Mouse (Mus musculus) heart, adult 18-20 months (tissue): Measurements from ENCODE around the gene Pafah1b2. TPM values are rescaled to one million over a fixed set of nuclear protein-coding genes. Genes with fewer than 3 reads are reported as not detected.

Source experiments
- DNase-seq, 2 experiments: peaks; one replicate each; pipeline ENCODE4 v3.0.0; 2021 to 2022; ENCODE audit warnings: mixed read lengths in 1 of 2
- total RNA-seq, 2 experiments: library from RNA; stranded (reverse); gene quantifications; 2 replicates each; pipeline ENCODE4 v1.2.3; 2021

The Pafah1b2 gene
- total RNA-seq, 2 experiments from 2014 or later: 52.3 to 58.0 TPM

- DNase-seq: no peak
These were observed 31.9 kb downstream of the Pafah1b2 start for GRCm38 (mm10) chr9:45980611-45981010.

GRCm38 (mm10) chr9:45979778-45980177 lies 32.7 kb downstream of the Pafah1b2 start:
- no peak for DNase-seq

GRCm38 (mm10) chr9:45976884-45977283 lies 35.6 kb downstream of the Pafah1b2 start:
- DNase-seq: no peak

- DNase-seq: no peak
These were observed 48.9 kb downstream of the Pafah1b2 start for GRCm38 (mm10) chr9:45963577-45963976.

- DNase-seq: peak; percentile 55 to 64
These were observed 50.6 kb downstream of the Pafah1b2 start for GRCm38 (mm10) chr9:45961855-45962254.

- DNase-seq: peak in 1 of 2 experiments; percentile 22
These were observed 52.8 kb downstream of the Pafah1b2 start for GRCm38 (mm10) chr9:45959661-45960060.

- DNase-seq: peak in 1 of 2 experiments; percentile 17
These were observed 53.6 kb downstream of the Pafah1b2 start for GRCm38 (mm10) chr9:45958851-45959250.

- peak; percentile 23 to 44 for DNase-seq
These were observed 54.3 kb downstream of the Pafah1b2 start for GRCm38 (mm10) chr9:45958023-45958670.

- DNase-seq: peak; percentile 93 to 95
These were observed 57.2 kb downstream of the Pafah1b2 start, which contains the start of gene Sidt2 for GRCm38 (mm10) chr9:45955107-45955963. TSS of gene Sidt2 (minus strand) at chr9:45955258.

- peak; percentile 52 to 74 for DNase-seq
These were observed 58.0 kb downstream of the Pafah1b2 start for GRCm38 (mm10) chr9:45954294-45955106.

GRCm38 (mm10) chr9:45953511-45954293 lies 58.8 kb downstream of the Pafah1b2 start:
- DNase-seq: peak; percentile 49 to 62

GRCm38 (mm10) chr9:45952890-45953289 lies 59.6 kb downstream of the Pafah1b2 start:
- DNase-seq: no peak

GRCm38 (mm10) chr9:45952057-45952456 lies 60.4 kb downstream of the Pafah1b2 start:
- no peak for DNase-seq

- DNase-seq: no peak
These were observed 65.7 kb downstream of the Pafah1b2 start for GRCm38 (mm10) chr9:45946872-45947183.

GRCm38 (mm10) chr9:45946182-45946871 lies 66.2 kb downstream of the Pafah1b2 start:
- no peak for DNase-seq

- no peak for DNase-seq
These were observed 66.8 kb downstream of the Pafah1b2 start for GRCm38 (mm10) chr9:45945721-45946120.

- DNase-seq: no peak
These were observed 67.7 kb downstream of the Pafah1b2 start for GRCm38 (mm10) chr9:45944506-45945400.

GRCm38 (mm10) chr9:45943628-45944505 lies 68.6 kb downstream of the Pafah1b2 start:
- no peak for DNase-seq

GRCm38 (mm10) chr9:45942916-45943315 lies 69.6 kb downstream of the Pafah1b2 start:
- DNase-seq: no peak
